Mouse (Mus musculus) testis, adult 10 weeks (tissue): ENCODE results near the gene Gm5072. TPM values are rescaled to one million over a fixed set of nuclear protein-coding genes. Genes with fewer than 3 reads are reported as not detected.

Experiments used
- polyA plus RNA-seq: library from polyadenylated mRNA; stranded (reverse); fragments of 350-450 nt; fragmentation: Illumina TruSeq; extraction: RNeasy Lipid Tissue Mini Kit (QIAGEN cat#74804); gene quantifications from one replicate; pipeline ENCODE4 v1.2.3, GENCODE M21; 2014; ENCODE audit warnings: low read depth, low replicate concordance

Gm5072 gene
- polyA plus RNA-seq: 2.4 TPM

GRCm38 (mm10) chrX:91392200-91392599, at the start of gene Gm5072:
Gene Gm5072, plus strand, starts transcription at chrX:91392500.

Other genes starting within 250 kb of the Gm5072 start
- gene Mageb2, start 60.8 kb upstream of the Gm5072 start, polyA plus RNA-seq: 4.2 TPM
- 2.4 TPM for gene Gm8914, start 87.6 kb downstream of the Gm5072 start, polyA plus RNA-seq
- 435 TPM for gene 1700084M14Rik, start 183.4 kb downstream of the Gm5072 start, polyA plus RNA-seq
- 77.7 TPM for gene Gm14781, start 239.7 kb downstream of the Gm5072 start, polyA plus RNA-seq